Mouse (Mus musculus) ovary, postnatal 36 days (tissue): ENCODE measurements around the gene Atp12a.

Experiments
- DNase-seq: peaks from one replicate; pipeline ENCODE4 v3.0.0; 2022; ENCODE audit warnings: low spot score, mixed read lengths

The Atp12a gene

DNA sequence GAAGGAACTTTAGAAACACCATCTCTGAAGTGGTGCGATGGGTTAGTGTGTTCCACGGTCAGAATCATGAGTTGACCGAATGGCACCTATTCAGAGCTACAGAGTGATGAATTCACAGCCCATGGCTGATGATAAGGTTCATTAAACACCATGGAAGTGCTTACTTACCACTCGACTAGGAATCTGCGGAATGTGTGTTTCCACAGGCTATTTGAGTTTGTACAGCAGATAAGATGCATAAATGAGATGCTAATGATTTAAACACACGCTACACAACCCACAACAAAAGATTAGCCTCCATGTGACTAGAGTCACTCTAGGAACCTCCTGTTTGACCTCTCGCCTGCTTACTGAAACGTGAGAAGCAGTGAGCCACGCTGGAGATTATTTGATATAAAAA is 14.5 kb downstream of the Atp12a start:
- no peak for DNase-seq

DNA sequence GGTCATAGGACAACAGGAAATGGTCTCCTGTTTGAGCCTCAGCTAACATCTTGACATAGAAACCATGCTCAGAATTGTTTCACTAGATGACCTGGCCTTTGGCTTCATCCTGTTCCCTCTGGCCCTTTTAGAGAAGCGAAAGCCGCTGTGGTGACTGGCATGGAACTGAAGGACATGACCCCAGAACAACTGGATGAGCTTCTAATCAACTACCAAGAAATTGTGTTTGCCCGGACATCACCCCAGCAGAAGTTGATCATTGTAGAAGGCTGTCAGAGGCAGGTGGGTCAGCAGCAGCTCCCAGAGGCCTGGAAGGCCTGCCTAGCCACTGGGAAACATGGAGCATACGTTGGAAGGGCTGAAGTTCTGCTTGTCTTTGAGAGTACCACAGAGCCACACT is 17.5 kb downstream of the Atp12a start:
- no peak for DNase-seq

DNA sequence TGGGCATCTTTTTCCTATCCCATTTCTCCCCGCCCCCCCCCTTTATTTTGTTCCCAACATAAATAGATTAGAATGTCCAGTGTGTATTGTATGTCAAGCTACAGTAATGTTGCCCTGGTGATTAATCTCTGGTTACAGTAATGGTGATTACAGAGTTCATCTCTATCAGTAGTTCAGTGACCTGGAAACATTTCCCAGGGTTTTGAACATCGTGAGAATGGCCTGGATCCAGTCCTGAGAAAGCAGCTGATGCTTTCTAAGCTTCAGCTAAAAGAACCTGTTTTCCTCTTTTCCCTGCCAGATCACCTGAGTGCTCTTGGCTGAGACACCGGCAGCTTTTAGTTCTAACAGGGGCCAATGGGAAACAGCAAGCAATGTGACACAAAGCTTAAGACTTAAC is 25.4 kb downstream of the Atp12a start:
- no peak for DNase-seq

DNA sequence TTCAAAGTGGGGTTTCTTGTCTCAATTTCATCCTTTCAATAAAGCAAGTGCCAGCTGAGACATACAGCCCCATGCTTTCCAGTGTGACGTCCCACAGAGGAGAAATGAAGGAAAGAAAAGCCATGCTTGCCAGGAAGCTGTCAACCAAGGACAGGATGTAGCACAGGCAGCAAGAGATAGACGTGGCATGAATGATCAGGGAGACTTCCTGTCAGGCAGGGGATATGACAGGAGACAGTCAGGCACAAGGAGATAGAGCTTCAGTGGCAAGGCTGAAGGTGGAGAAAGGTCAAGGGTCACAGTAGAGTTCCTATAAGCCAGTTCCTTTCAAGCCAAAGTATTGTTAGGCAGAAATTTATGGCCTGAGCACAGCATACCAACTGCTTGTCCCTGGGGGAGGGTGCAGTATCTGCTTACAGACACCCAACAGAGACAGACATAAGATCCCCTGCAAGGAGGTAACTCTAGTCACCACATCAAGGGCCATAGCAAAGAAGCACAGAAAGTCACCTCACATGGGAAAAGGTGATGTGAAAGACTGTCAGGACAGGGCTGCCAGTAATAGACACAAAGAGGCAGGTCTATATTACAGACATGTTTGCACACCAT is 28.9 kb downstream of the Atp12a start:
- no peak for DNase-seq

DNA sequence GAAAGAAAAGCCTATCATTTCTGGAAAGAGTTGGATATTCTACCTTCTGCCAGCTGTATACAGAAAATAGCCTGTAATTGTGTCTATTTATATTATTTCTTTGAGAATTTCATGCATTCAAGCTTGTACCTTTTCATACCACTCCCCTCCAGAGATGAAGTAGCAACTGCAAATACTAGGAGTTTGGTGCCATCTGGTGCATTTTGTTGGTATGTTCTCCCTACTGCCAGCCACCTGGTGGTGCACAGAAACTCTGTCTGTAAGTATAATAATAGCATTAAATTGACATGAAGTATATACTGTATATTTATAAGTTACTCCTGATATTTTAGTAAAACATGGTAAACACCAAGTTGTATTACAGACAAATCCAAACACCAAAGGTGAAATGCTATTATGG is 33.1 kb downstream of the Atp12a start:
- DNase-seq, result no peak

DNA sequence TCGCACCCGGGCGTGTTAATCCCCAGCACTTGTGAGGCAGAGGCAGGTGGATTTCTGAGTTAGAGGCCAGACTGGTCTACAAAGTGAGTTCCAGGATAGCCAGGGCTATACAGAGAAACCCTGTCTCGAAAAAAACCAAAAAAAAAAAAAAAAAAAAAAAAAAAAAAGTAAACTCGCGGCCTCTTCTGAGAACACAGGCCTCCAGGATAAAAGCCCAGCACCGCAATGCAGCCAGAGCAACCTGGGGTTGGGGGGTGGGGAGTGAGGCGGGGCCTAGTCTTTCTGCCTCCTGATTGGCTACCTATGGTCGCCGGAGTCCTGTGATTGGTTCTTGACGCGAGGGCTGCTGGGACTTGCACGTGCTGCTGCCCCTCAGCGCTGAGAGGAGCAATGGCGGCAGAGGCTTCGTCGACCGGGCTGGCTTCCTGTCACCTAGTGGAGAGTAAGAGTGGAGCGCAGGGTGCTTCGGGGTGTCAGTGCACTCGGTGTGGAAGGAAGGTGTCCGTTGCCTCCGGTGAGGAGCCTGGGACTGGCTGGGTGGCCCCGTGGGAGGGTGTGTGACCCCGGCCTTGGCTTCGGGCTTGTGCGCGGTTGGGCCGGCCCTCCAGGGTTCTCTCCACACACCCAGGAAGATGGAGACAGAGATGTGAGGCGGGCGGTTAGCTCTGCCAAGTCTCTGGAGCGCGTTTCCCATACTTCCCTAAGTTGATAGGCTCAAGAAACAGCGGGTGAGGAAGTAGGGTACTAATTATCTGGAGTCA is 37.6 kb downstream of the Atp12a start, which contains the start of gene Rnf17:
Gene Rnf17, plus strand, starts transcription at position 271 of the 761 bp plus-strand sequence.
- DNase-seq, result no peak

DNA sequence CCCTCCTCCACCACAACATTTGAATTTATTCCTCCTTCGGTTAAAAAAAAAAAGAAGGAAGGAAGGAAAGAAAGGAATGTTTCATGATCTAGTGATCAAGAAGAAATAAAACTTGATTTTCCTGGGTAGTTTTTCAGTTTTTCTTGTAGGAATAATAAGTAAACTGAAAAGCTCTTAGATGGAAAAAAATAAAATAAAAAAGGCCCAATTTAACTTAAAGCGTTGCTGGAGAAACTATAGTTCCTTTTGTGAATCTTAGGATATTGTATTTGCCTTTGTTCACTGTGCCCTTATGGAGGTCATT is 38.2 kb downstream of the Atp12a start:
- no peak for DNase-seq
